Mouse (Mus musculus): ENCODE measurements around the gene B9d2. TPM values are rescaled to one million over a fixed set of nuclear protein-coding genes. Genes with fewer than 3 reads are reported as not detected.

B9d2 gene
- polyA plus RNA-seq, 1 experiment from 2014 or later = 35.8 TPM

- Histone ChIP-seq H3K27ac (no peak overlapping the region), H3K4me3 (no peak overlapping the region), H3K36me3 (no peaks in the 10 kb centered on the region), H3K27me3 (ENCODE audit: insufficient read depth, poor library complexity, severe bottlenecking) (peaks cover 45% of the 10 kb centered on the region), H3K4me1 (peaks cover 22% of the 10 kb centered on the region), H3K9me3 (peaks cover 4% of the 10 kb centered on the region)
- no peak for DNase-seq (ENCODE audit: low spot score)
- 74% methylated on average over 15 of the region's 15 CpGs for WGBS
These were observed 4.3 kb upstream of the B9d2 start for GRCm38 (mm10) chr7:25676085-25676781.

DNA sequence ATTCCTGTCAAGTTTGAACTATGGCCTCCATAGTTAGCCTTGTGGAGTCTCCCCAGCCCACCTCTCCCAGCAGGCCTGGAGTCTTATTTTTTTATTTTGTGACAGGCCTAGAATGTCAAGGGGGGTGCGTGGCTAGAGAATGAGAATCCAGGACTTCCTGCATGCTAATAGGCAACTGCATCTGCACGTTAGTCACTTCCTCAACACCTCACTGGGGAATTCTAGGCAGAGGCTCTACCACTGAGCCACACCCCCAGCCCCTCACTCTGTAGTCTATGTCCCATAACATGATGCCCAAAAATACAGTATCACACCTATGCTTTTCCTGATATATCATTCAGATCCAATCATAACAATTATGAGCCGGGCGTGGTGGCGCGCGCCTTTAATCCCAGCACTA lies 3.6 kb upstream of the B9d2 start:
- Histone ChIP-seq H3K4me1 (peaks cover 30% of the 10 kb centered on the region), H3K27ac (no peak overlapping the region), H3K9me3 (peaks cover 4% of the 10 kb centered on the region), H3K4me3 (no peak overlapping the region), H3K27me3 (ENCODE audit: insufficient read depth, poor library complexity, severe bottlenecking) (peaks cover 45% of the 10 kb centered on the region), H3K36me3 (no peaks in the 10 kb centered on the region)
- DNase-seq (ENCODE audit: low spot score) = no peak
- 91% methylated on average over 7 of the region's 7 CpGs for WGBS

DNA sequence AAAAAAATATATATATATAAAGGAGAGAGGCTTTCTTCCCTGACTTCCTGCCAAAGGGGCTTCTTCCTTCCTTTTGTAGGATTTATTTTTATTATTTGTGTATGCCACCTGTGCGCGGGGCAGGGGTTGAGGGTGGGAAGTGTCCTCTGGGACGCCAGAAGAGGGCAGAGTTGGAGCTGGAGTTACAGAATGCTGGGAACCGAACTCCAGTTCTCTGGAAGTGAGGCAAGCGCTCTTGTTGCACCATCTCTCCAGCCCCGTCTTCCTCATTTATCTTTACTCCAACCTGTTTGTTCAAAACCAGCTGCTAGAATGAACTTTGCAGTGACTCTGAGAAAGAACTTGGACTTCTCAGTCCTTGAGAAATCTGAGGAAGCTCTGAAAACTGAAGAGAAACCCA lies 609 bp upstream of the B9d2 start:
- Histone ChIP-seq H3K36me3 (0 out of 2 replicates have a peak, but pooled peaks cover 5% of the 10 kb centered on the region), H3K9me3 (no peaks in the 10 kb centered on the region), H3K27ac (peak overlapping the region; percentile 95), H3K27me3 (ENCODE audit: insufficient read depth, poor library complexity, severe bottlenecking) (peaks cover 25% of the 10 kb centered on the region), H3K4me1 (peaks cover 38% of the 10 kb centered on the region), H3K4me3 (peak overlapping the region; percentile 79)
- DNase-seq (ENCODE audit: low spot score) = no peak
- WGBS = 7% methylated on average over 6 of the region's 6 CpGs

DNA sequence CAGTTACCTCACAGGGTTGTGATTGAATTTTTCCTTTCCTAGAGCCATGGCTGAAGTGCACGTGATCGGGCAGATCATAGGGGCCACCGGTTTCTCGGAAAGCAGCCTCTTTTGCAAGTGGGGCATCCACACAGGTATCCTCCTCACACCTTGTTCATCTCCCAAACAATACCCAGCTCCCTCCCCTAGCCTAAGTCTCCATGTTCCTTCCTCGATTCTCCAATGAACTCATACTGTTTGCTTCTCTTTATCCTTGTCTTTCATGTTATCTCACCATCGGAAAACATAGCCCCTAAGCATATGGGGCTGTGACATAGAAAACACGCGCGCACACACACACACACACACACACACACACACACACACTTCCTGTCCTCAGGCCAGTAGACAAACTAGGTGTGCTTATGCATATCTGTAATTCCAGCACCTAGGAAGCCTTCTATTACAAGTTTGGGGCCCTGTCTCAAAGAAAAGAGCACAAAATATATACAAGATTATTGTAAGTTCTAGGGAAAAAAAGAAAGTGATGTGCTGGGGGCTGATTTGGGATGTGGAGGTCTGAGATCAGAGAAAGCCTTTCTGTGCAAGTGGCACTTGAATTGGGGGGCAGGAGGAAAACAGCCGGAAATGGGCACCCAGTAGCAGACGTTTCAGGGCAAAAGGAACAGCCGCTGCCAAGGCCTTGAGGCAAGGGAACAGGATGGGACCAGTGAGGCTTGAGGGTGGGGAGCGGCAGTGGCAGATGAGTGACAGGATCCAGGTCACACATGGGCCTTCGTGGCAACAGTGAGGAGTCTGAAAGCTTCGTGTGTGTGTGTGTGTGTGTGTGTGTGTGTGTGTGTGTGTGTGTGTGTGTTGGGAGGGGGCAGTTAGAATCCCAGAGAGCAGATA lies 1.0 kb downstream of the B9d2 start:
- H3K4me1 ChIP-seq = peaks cover 43% of the 10 kb centered on the region
- H3K9me3 ChIP-seq = no peaks in the 10 kb centered on the region
- WGBS = 53% methylated on average over 14 of the region's 15 CpGs
- peaks cover 23% of the 10 kb centered on the region for H3K27me3 ChIP-seq (ENCODE audit: insufficient read depth, poor library complexity, severe bottlenecking)
- H3K36me3 ChIP-seq = 0 out of 2 replicates have a peak, but pooled peaks cover 5% of the 10 kb centered on the region
- DNase-seq (ENCODE audit: low spot score) = no peak
- H3K27ac ChIP-seq = no peak overlapping the region
- H3K4me3 ChIP-seq = peak overlapping the region; percentile 79

- Histone ChIP-seq H3K4me3 (peak overlapping the region; percentile 13; the same call in 1 of the 2 replicates), H3K27ac (no peak overlapping the region), H3K36me3 (0 out of 2 replicates have a peak, but pooled peaks cover 5% of the 10 kb centered on the region), H3K4me1 (peaks cover 64% of the 10 kb centered on the region), H3K27me3 (ENCODE audit: insufficient read depth, poor library complexity, severe bottlenecking) (peaks cover 38% of the 10 kb centered on the region), H3K9me3 (no peaks in the 10 kb centered on the region)
- WGBS = 43% methylated on average over 7 of the region's 7 CpGs
- no peak for DNase-seq (ENCODE audit: low spot score)
These were observed 3.0 kb downstream of the B9d2 start for GRCm38 (mm10) chr7:25683474-25684180.

- no peak for DNase-seq (ENCODE audit: low spot score)
- no peak overlapping the region for H3K4me3 ChIP-seq
- H3K27me3 ChIP-seq (ENCODE audit: insufficient read depth, poor library complexity, severe bottlenecking) = peaks cover 41% of the 10 kb centered on the region
- 0 out of 2 replicates have a peak, but pooled peaks cover 5% of the 10 kb centered on the region for H3K36me3 ChIP-seq
- H3K27ac ChIP-seq = no peak overlapping the region
- 87% methylated on average over 6 of the region's 6 CpGs for WGBS
- no peaks in the 10 kb centered on the region for H3K9me3 ChIP-seq
- H3K4me1 ChIP-seq = peaks cover 74% of the 10 kb centered on the region
These were observed 4.1 kb downstream of the B9d2 start for GRCm38 (mm10) chr7:25684659-25685058.

- H3K36me3 ChIP-seq = 0 out of 2 replicates have a peak, but pooled peaks cover 5% of the 10 kb centered on the region
These were observed 5.4 kb downstream of the B9d2 start for GRCm38 (mm10) chr7:25685926-25686470.

DNA sequence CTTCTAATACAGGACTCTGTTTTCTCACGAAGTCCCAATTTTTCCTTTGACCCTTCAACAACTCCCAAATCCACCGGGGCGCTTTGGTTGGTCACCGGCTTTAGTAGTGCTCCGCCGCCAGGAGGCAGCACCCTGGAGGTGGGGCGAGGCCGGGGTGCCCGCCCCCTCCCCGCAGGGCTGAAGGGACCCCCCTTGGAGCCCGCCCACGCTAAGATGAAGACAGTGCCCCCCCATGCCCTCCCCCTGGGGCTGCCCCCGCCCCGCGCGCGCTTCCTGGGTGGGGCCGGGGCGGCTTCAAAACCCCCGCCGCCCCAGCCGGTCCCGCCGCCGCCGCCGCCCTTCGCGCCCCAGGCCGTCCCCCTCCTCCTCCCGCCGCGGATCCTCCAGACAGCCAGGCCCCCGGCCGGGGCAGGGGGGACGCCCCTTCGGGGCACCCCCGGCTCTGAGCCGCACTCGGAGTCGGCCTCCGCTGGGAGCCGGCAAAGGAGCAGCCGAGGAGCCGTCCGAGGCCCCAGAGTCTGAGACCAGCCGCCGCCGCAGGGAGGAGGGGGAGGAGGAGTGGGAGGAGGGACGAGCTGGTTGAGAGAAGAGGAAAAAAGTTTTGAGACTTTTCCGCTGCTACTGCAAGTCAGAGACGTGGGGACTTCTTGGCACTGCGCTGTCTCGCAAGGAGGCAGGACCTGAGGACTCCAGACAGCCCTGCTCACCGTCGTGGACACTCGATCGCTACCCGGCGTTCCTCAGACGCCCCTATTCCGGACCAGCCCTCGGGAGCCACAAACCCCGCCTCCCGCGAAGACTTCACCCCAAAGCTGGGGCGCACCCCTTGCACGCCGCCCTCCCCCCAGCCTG lies 6.3 kb downstream of the B9d2 start, which contains the start of gene Tgfb1:
Gene Tgfb1 (plus strand): TSS at position 323 of the 852 bp plus-strand sequence.
- H3K4me3 ChIP-seq = peak within 1 kb of the TSS; percentile 85
- H3K9me3 ChIP-seq = no peaks in the 10 kb centered on the region
- peak within 1 kb of the TSS; percentile 90 for H3K27ac ChIP-seq
- H3K27me3 ChIP-seq (ENCODE audit: insufficient read depth, poor library complexity, severe bottlenecking) = peaks cover 50% of the 10 kb centered on the region
- 0 out of 2 replicates have a peak, but pooled peaks cover 5% of the 10 kb centered on the region for H3K36me3 ChIP-seq
- WGBS = under 1% methylated on average over 57 of the region's 69 CpGs
- DNase-seq (ENCODE audit: low spot score) = peak; percentile 88
- peaks cover 62% of the 10 kb centered on the region for H3K4me1 ChIP-seq

More at GRCm38 (mm10) chr7:25685926-25686470, 5.4 kb downstream of the B9d2 start:
- no peak for DNase-seq (ENCODE audit: low spot score)
- WGBS = 64% methylated on average over 21 of the region's 21 CpGs
- Histone ChIP-seq H3K9me3 (no peaks in the 10 kb centered on the region), H3K4me1 (peaks cover 71% of the 10 kb centered on the region), H3K27me3 (ENCODE audit: insufficient read depth, poor library complexity, severe bottlenecking) (peaks cover 50% of the 10 kb centered on the region), H3K27ac (peak overlapping the region; percentile 90; the same call in 1 of the 2 replicates), H3K4me3 (peak overlapping the region; percentile 85)

DNA sequence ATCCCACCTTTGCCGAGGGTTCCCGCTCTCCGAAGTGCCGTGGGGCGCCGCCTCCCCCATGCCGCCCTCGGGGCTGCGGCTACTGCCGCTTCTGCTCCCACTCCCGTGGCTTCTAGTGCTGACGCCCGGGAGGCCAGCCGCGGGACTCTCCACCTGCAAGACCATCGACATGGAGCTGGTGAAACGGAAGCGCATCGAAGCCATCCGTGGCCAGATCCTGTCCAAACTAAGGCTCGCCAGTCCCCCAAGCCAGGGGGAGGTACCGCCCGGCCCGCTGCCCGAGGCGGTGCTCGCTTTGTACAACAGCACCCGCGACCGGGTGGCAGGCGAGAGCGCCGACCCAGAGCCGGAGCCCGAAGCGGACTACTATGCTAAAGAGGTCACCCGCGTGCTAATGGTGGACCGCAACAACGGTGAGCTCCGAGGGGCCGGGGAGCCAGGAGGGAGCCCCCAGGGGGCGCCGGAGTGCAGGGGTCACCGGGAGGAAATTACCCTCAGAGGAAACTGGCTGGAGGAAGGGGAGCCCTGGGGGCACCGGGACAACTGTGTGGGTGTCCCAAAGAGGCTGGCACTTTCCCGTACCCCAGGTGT lies 7.3 kb downstream of the B9d2 start:
- Histone ChIP-seq H3K9me3 (no peaks in the 10 kb centered on the region), H3K4me1 (peaks cover 58% of the 10 kb centered on the region), H3K27ac (peak overlapping the region; percentile 90), H3K27me3 (ENCODE audit: insufficient read depth, poor library complexity, severe bottlenecking) (peaks cover 50% of the 10 kb centered on the region), H3K4me3 (peak overlapping the region; percentile 85), H3K36me3 (peaks cover 11% of the 10 kb centered on the region; the same call in 1 of the 2 replicates)
- under 1% methylated on average over 47 of the region's 47 CpGs for WGBS
- DNase-seq (ENCODE audit: low spot score) = no peak

- Histone ChIP-seq H3K27me3 (ENCODE audit: insufficient read depth, poor library complexity, severe bottlenecking) (peaks cover 50% of the 10 kb centered on the region), H3K36me3 (peaks cover 12% of the 10 kb centered on the region), H3K9me3 (no peaks in the 10 kb centered on the region), H3K27ac (peak overlapping the region; percentile 90), H3K4me1 (peaks cover 49% of the 10 kb centered on the region), H3K4me3 (peak overlapping the region; percentile 85)
- WGBS = under 1% methylated on average over 50 of the region's 52 CpGs
- DNase-seq (ENCODE audit: low spot score) = peak; percentile 93
These were observed 8.4 kb downstream of the B9d2 start for GRCm38 (mm10) chr7:25688810-25689586.

DNA sequence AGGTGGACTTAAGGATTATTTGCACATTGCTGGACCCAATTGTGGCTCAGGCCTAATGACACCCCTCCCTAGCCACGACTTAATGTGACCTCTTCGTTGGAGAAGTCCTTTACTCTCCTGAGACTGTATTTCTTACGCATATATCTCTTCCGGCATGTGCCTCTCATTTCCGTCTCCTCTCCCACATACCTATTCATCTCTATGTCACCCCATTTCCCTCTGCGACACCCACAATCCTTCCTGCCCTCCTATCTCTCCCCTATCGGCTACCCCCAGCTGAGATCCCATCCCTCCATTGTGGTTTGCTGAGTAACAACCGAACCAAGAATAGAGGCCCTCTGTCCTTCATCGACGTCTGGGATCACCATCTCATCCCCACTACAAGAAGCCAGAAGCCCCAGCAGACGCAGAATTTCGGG lies 9.0 kb downstream of the B9d2 start:
- Histone ChIP-seq H3K4me3 (peak overlapping the region; percentile 85), H3K27me3 (ENCODE audit: insufficient read depth, poor library complexity, severe bottlenecking) (peaks cover 50% of the 10 kb centered on the region), H3K36me3 (peaks cover 18% of the 10 kb centered on the region), H3K27ac (peak overlapping the region; percentile 90), H3K9me3 (no peaks in the 10 kb centered on the region), H3K4me1 (peaks cover 49% of the 10 kb centered on the region)
- DNase-seq (ENCODE audit: low spot score) = no peak
- WGBS = 5% methylated on average over 12 of the region's 12 CpGs

Data from heart, embryonic 10.5 days (tissue).